12 mouse cellular contexts compared by ENCODE assay signal in the genomic region with DNA sequence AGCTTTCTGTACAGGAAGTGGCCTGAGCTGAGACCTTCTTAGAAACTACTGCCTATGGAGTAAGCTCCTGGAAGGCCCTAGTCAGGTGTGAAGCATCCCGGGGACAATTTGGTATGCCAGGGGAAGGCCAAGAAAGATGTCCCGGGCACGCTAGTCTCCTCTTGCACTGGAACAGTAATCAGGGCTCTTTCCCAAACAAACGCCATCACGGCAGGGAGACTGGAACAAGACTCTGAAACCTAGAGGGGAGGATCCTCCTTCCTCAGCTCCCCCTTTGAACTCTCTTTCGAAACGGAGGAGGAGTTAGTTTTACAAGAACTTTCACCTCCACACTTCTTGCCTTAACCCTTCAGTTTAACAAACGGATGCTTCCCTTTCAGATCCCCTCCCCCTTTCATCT. TPM values are rescaled to one million over a fixed set of nuclear protein-coding genes. Genes with fewer than 3 reads are reported as not detected.
DNase-seq lines count a peak whose midpoint lies in the region; ATAC-seq and TF ChIP-seq lines count a peak whose summit lies in the region.
"Had no signal": no experiment of that assay in that cellular context is flagged by ENCODE, and none has a peak within 500 bp of the region (broad histone marks: within the 10 kb centered on the region; RNA-seq: fewer than 3 reads in every experiment).

No protein-coding gene starts in this region.

- TF ChIP-seq POLR2A in heart, adult 2 months (IDR thresholded peaks at IDR 0.05; ENCODE audit: insufficient read depth, low read depth, low read length), result no peak

- peak overlapping the region; percentile 66 for H3K4me2 ChIP-seq in heart, embryonic 11.5 days
- peak overlapping the region; percentile 80 for H3K4me2 ChIP-seq in lung, embryonic 15.5 days
- H3K4me2 ChIP-seq in intestine, postnatal 0 days (replicated peaks; ENCODE audit: low read depth), result peak overlapping the region; percentile 66
- peak overlapping the region; percentile 54 for H3K4me2 ChIP-seq in stomach, embryonic 16.5 days (ENCODE audit: low read depth, low read length)
- H3K4me2 ChIP-seq: midbrain, embryonic 12.5 days had no signal

- H3K9me3 ChIP-seq in heart, embryonic 11.5 days (replicated peaks; ENCODE audit: control insufficient read depth, low read length), result no peaks in the 10 kb centered on the region
- H3K9me3 ChIP-seq in lung, embryonic 15.5 days, result no peaks in the 10 kb centered on the region
- H3K9me3 ChIP-seq in intestine, postnatal 0 days (ENCODE audit: control insufficient read depth), result no peaks in the 10 kb centered on the region
- no peaks in the 10 kb centered on the region for H3K9me3 ChIP-seq in stomach, embryonic 16.5 days (replicated peaks; ENCODE audit: control insufficient read depth, low read length)
- H3K9me3 ChIP-seq: forebrain, embryonic 10.5 days; midbrain, embryonic 12.5 days had no signal

- intact Hi-C loops in heart, adult 2 months (cut with DNase I), result no loop called here

- no peak for DNase-seq in heart, adult 2 months
- DNase-seq in lung, postnatal 25 days (ENCODE audit: low spot score), result no peak
- DNase-seq in layer of hippocampus, adult 18-20 months (ENCODE audit: low spot score in 2 of 2), result no peak
- DNase-seq in thymus, postnatal 10 days (ENCODE audit: low spot score in 2 of 2), result no peak

- H3K4me1 ChIP-seq in heart, embryonic 11.5 days (ENCODE audit: control insufficient read depth, insufficient read depth, low read length), result 0 out of 2 replicates have a peak, but pooled peaks cover 4% of the 10 kb centered on the region
- no peaks in the 10 kb centered on the region for H3K4me1 ChIP-seq in heart, adult 2 months (ENCODE audit: control insufficient read depth, insufficient read depth, low read length)
- H3K4me1 ChIP-seq in lung, embryonic 15.5 days, result peaks cover 51% of the 10 kb centered on the region
- peaks cover 6% of the 10 kb centered on the region; the same call in 1 of the 2 replicates for H3K4me1 ChIP-seq in intestine, postnatal 0 days (replicated peaks; ENCODE audit: control insufficient read depth, insufficient read depth, low read length)
- peaks cover 40% of the 10 kb centered on the region for H3K4me1 ChIP-seq in stomach, embryonic 16.5 days (ENCODE audit: control insufficient read depth, insufficient read depth, low read length)

- no peak for ATAC-seq in heart, embryonic 11.5 days (replicated peaks; ENCODE audit: insufficient number of reproducible peaks, low FRiP score, low TSS enrichment)
- peak; percentile 40; the same call in 1 of the 2 replicates for ATAC-seq in lung, embryonic 15.5 days (ENCODE audit: borderline replicate concordance, extremely low read depth, low FRiP score, low TSS enrichment)
- ATAC-seq in intestine, postnatal 0 days, result no peak
- ATAC-seq in stomach, embryonic 16.5 days (ENCODE audit: insufficient read depth, low FRiP score), result no peak

- TF ChIP-seq EP300 in heart, adult 2 months (IDR thresholded peaks at IDR 0.05; ENCODE audit: insufficient read depth, low read depth, low read length), result no peak

- no peaks in the 10 kb centered on the region for H3K79me2 ChIP-seq in heart, adult 2 months (replicated peaks; ENCODE audit: control insufficient read depth, insufficient read depth, low read length)

- H3K27me3 ChIP-seq in heart, embryonic 11.5 days (ENCODE audit: control insufficient read depth, insufficient read depth, low read length), result peaks cover 98% of the 10 kb centered on the region
- peaks cover 15% of the 10 kb centered on the region for H3K27me3 ChIP-seq in heart, adult 2 months (ENCODE audit: control insufficient read depth, insufficient read depth, low read length)
- peaks cover 88% of the 10 kb centered on the region for H3K27me3 ChIP-seq in lung, embryonic 15.5 days
- H3K27me3 ChIP-seq in intestine, postnatal 0 days (replicated peaks; ENCODE audit: control insufficient read depth, insufficient read depth, low read length), result peaks cover 22% of the 10 kb centered on the region
- no peaks in the 10 kb centered on the region for H3K27me3 ChIP-seq in stomach, embryonic 16.5 days (ENCODE audit: control insufficient read depth, insufficient read depth, low read length)

- H3K9ac ChIP-seq in heart, embryonic 11.5 days (ENCODE audit: low read depth, low read length), result peak overlapping the region; percentile 22; the same call in 1 of the 2 replicates
- H3K9ac ChIP-seq in heart, adult 2 months (ENCODE audit: low read depth, low read length), result no peak overlapping the region
- peak overlapping the region; percentile 54 for H3K9ac ChIP-seq in lung, embryonic 15.5 days
- no peak overlapping the region for H3K9ac ChIP-seq in intestine, postnatal 0 days (ENCODE audit: low read depth, low read length)
- H3K9ac ChIP-seq in stomach, embryonic 16.5 days (ENCODE audit: low read length), result peak overlapping the region; percentile 82
- H3K9ac ChIP-seq: midbrain, embryonic 12.5 days had no signal

- TF ChIP-seq CTCF in heart, adult 2 months (IDR thresholded peaks at IDR 0.05), result no peak
- TF ChIP-seq CTCF in intestine, postnatal 0 days (IDR thresholded peaks at IDR 0.05; ENCODE audit: low read depth), result no peak

- H3K4me3 ChIP-seq in heart, embryonic 11.5 days (ENCODE audit: low read depth, low read length), result 0 out of 2 replicates have a peak overlapping the region, but pooled peaks have one; percentile 40
- no peak overlapping the region for H3K4me3 ChIP-seq in heart, adult 2 months
- peak overlapping the region; percentile 48 for H3K4me3 ChIP-seq in lung, embryonic 15.5 days
- peak overlapping the region; percentile 31 for H3K4me3 ChIP-seq in intestine, postnatal 0 days (ENCODE audit: low read depth, low read length)
- H3K4me3 ChIP-seq in stomach, embryonic 16.5 days (replicated peaks; ENCODE audit: low read length), result peak overlapping the region; percentile 52

- no peaks in the 10 kb centered on the region for H3K36me3 ChIP-seq in heart, embryonic 11.5 days (ENCODE audit: control insufficient read depth, insufficient read depth, low read length)
- no peaks in the 10 kb centered on the region for H3K36me3 ChIP-seq in heart, adult 2 months (ENCODE audit: control insufficient read depth, insufficient read depth, low read length)
- H3K36me3 ChIP-seq in lung, embryonic 15.5 days, result no peaks in the 10 kb centered on the region
- no peaks in the 10 kb centered on the region for H3K36me3 ChIP-seq in intestine, postnatal 0 days (ENCODE audit: control insufficient read depth, insufficient read depth)
- H3K36me3 ChIP-seq in stomach, embryonic 16.5 days (ENCODE audit: control insufficient read depth, insufficient read depth, low read length), result no peaks in the 10 kb centered on the region
- H3K36me3 ChIP-seq: forebrain, embryonic 10.5 days; midbrain, embryonic 12.5 days had no signal

- 2% methylated on average over 8 of the region's 8 CpGs for WGBS in heart, embryonic 11.5 days (ENCODE audit: insufficient replicate concordance)
- WGBS in heart, adult 2 months, result 7% methylated on average over 8 of the region's 8 CpGs
- WGBS in lung, embryonic 15.5 days, result 3% methylated on average over 8 of the region's 8 CpGs
- 18% methylated on average over 8 of the region's 8 CpGs for WGBS in intestine, postnatal 0 days
- WGBS in stomach, embryonic 16.5 days, result 7% methylated on average over 8 of the region's 8 CpGs

- peak overlapping the region; percentile 29; the same call in 1 of the 2 replicates for H3K27ac ChIP-seq in heart, embryonic 11.5 days (ENCODE audit: low read depth, low read length)
- H3K27ac ChIP-seq in heart, adult 2 months, result no peak overlapping the region
- peak overlapping the region; percentile 99 for H3K27ac ChIP-seq in lung, embryonic 15.5 days
- H3K27ac ChIP-seq in intestine, postnatal 0 days (ENCODE audit: low read depth, low read length), result peak overlapping the region; percentile 78
- H3K27ac ChIP-seq in stomach, embryonic 16.5 days (ENCODE audit: low read length), result peak overlapping the region; percentile 94
- H3K27ac ChIP-seq: forebrain, embryonic 10.5 days; midbrain, embryonic 12.5 days had no signal

RNA-seq across cellular contexts. Expression of a gene that starts 9.0 kb away (rescaled TPM):
- polyA plus RNA-seq in heart, embryonic 11.5 days (2014; fragmentation: Nextera tagmentation; extraction: Ambion mirVana), result 0.74 and 1.0 TPM in 2 replicates
- total RNA-seq in heart, adult 2 months (2021), result under 1 TPM; 0.23 to 0.30 TPM
- polyA plus RNA-seq in heart, adult 2 months (2012; rRNA removed), result 0.64 and 0.82 TPM in 2 replicates
- 3.0 and 3.8 TPM in 2 replicates for polyA plus RNA-seq in lung, embryonic 15.5 days (2015; fragmentation: Nextera tagmentation; extraction: Ambion mirVana)
- polyA plus RNA-seq in intestine, postnatal 0 days (2015; fragmentation: Nextera tagmentation; extraction: Ambion mirVana), result 1.1 and 1.3 TPM in 2 replicates
- 0.99 and 1.5 TPM in 2 replicates for polyA plus RNA-seq in stomach, embryonic 16.5 days (2015; fragmentation: Nextera tagmentation; extraction: Ambion mirVana)
- total RNA-seq in layer of hippocampus, adult 18-20 months (2021), result not detected
- polyA plus RNA-seq: forebrain, embryonic 10.5 days; midbrain, embryonic 12.5 days had no signal

RNA-seq across cellular contexts. Expression of a gene that starts 14.0 kb away (rescaled TPM):
- 0.21 and 0.77 TPM in 2 replicates for polyA plus RNA-seq in heart, embryonic 11.5 days (2014; fragmentation: Nextera tagmentation; extraction: Ambion mirVana)
- total RNA-seq in heart, adult 2 months (2021), result under 1 TPM; 0.63 to 0.75 TPM
- 1.00 and 1.1 TPM in 2 replicates for polyA plus RNA-seq in heart, adult 2 months (2012; rRNA removed)
- polyA plus RNA-seq in lung, embryonic 15.5 days (2015; fragmentation: Nextera tagmentation; extraction: Ambion mirVana), result 4.3 and 4.4 TPM in 2 replicates
- polyA plus RNA-seq in intestine, postnatal 0 days (2015; fragmentation: Nextera tagmentation; extraction: Ambion mirVana), result 1.1 and 1.5 TPM in 2 replicates
- polyA plus RNA-seq in stomach, embryonic 16.5 days (2015; fragmentation: Nextera tagmentation; extraction: Ambion mirVana), result 2.2 and 2.7 TPM in 2 replicates
- not detected for total RNA-seq in layer of hippocampus, adult 18-20 months (2021)
- polyA plus RNA-seq: forebrain, embryonic 10.5 days; midbrain, embryonic 12.5 days had no signal

RNA-seq across cellular contexts. Expression of a gene that starts 18.2 kb away (rescaled TPM):
- 4.5 and 7.4 TPM in 2 replicates for polyA plus RNA-seq in heart, embryonic 11.5 days (2014; fragmentation: Nextera tagmentation; extraction: Ambion mirVana)
- under 1 TPM; 0.23 to 0.68 TPM for total RNA-seq in heart, adult 2 months (2021)
- 0.91 and 1.4 TPM in 2 replicates for polyA plus RNA-seq in heart, adult 2 months (2012; rRNA removed)
- polyA plus RNA-seq in lung, embryonic 15.5 days (2015; fragmentation: Nextera tagmentation; extraction: Ambion mirVana), result 36.9 and 39.2 TPM in 2 replicates
- 8.4 and 9.4 TPM in 2 replicates for polyA plus RNA-seq in intestine, postnatal 0 days (2015; fragmentation: Nextera tagmentation; extraction: Ambion mirVana)
- polyA plus RNA-seq in stomach, embryonic 16.5 days (2015; fragmentation: Nextera tagmentation; extraction: Ambion mirVana), result 9.1 and 11.5 TPM in 2 replicates
- not detected for total RNA-seq in layer of hippocampus, adult 18-20 months (2021)
- polyA plus RNA-seq: forebrain, embryonic 10.5 days had no signal

RNA-seq across cellular contexts. Expression of a gene that starts 29.0 kb away (rescaled TPM):
- 0.65 and 2.4 TPM in 2 replicates for polyA plus RNA-seq in heart, embryonic 11.5 days (2014; fragmentation: Nextera tagmentation; extraction: Ambion mirVana)
- under 1 TPM in 1 of 2 experiments, not detected in 1; 0.18 TPM for total RNA-seq in heart, adult 2 months (2021)
- polyA plus RNA-seq in heart, adult 2 months (2012; rRNA removed), result 0.20 and 0.23 TPM in 2 replicates
- polyA plus RNA-seq in lung, embryonic 15.5 days (2015; fragmentation: Nextera tagmentation; extraction: Ambion mirVana), result 46.1 and 54.1 TPM in 2 replicates
- polyA plus RNA-seq in intestine, postnatal 0 days (2015; fragmentation: Nextera tagmentation; extraction: Ambion mirVana), result 14.7 and 15.8 TPM in 2 replicates
- polyA plus RNA-seq in stomach, embryonic 16.5 days (2015; fragmentation: Nextera tagmentation; extraction: Ambion mirVana), result 13.8 TPM in 2 replicates
- total RNA-seq in layer of hippocampus, adult 18-20 months (2021), result not detected
- polyA plus RNA-seq: forebrain, embryonic 10.5 days; midbrain, embryonic 12.5 days had no signal

RNA-seq across cellular contexts. Expression of a gene that starts 33.4 kb away (rescaled TPM):
- polyA plus RNA-seq in heart, embryonic 11.5 days (2014; fragmentation: Nextera tagmentation; extraction: Ambion mirVana), result 0.19 TPM in 1 of 2 replicates, not detected in the other
- not detected for total RNA-seq in heart, adult 2 months (2021)
- polyA plus RNA-seq in heart, adult 2 months (2012; rRNA removed), result not detected in 2 replicates
- 0.14 TPM in 1 of 2 replicates, not detected in the other for polyA plus RNA-seq in lung, embryonic 15.5 days (2015; fragmentation: Nextera tagmentation; extraction: Ambion mirVana)
- polyA plus RNA-seq in intestine, postnatal 0 days (2015; fragmentation: Nextera tagmentation; extraction: Ambion mirVana), result not detected in 2 replicates
- 0.24 TPM in 1 of 2 replicates, not detected in the other for polyA plus RNA-seq in stomach, embryonic 16.5 days (2015; fragmentation: Nextera tagmentation; extraction: Ambion mirVana)
- not detected for total RNA-seq in layer of hippocampus, adult 18-20 months (2021)
- total RNA-seq: heart, adult 8-10 months had no signal
- polyA plus RNA-seq: forebrain, embryonic 10.5 days; midbrain, embryonic 12.5 days; spleen, adult 2 months had no signal

Comparison
In these comparisons a context has a peak if more than half of its experiments do, and no peak if none do; other contexts are left out.
1. H3K9ac ChIP-seq: peak in heart, embryonic 11.5 days (single experiment), lung, embryonic 15.5 days (single experiment) and stomach, embryonic 16.5 days (single experiment); none in heart, adult 2 months (single experiment) and intestine, postnatal 0 days (single experiment).
2. Peak in every context shown above with its lines, with median percentiles within 50 percentile points of each other: H3K4me2 ChIP-seq.